Mouse (Mus musculus) heart, adult 10 weeks (tissue): ENCODE results near the gene Dnm1. TPM values are rescaled to one million over a fixed set of nuclear protein-coding genes. Genes with fewer than 3 reads are reported as not detected.

Experiments
- polyA plus RNA-seq: library from polyadenylated mRNA; stranded (reverse); fragments of 350-450 nt; fragmentation: Illumina TruSeq; extraction: RNeasy Lipid Tissue Mini Kit (QIAGEN cat#74804); gene quantifications from one replicate; pipeline ENCODE4 v1.2.3, GENCODE M21; 2014; ENCODE audit warnings: low read depth, low replicate concordance

The Dnm1 gene
- polyA plus RNA-seq, result 7.4 TPM

GRCm38 (mm10) chr2:32353007-32353542 lies at the start of gene Dnm1:
Dnm1 (minus strand) TSS chr2:32353338.

DNA sequence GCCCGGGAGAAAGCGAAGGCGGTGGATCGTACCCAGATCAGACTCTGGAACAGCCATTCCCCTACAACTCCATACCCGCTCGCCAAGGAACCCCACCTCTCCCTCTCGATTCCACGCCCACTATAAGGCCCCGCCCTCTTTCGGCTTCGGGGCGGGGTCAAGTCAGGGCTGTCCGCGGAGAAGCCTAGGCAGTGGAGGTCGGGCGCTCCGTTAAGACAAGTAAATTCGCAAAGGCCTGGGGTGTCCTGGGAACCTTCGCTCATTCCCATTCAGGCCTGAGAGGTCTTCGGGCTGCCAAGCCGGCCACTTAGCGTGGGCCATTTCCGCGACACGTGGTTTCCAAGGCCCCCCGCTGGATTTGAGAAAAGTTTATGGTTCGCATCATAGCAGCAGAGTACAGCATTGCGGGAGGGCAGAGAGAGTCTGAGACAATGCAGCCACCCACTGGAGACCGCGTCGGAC lies 42.4 kb upstream of the Dnm1 start, which contains the start of gene Ptges2:
Gene Ptges2 (plus strand): TSS at position 413 of the 462 bp plus-strand sequence.

GRCm38 (mm10) chr2:32387706-32388490 lies 34.8 kb upstream of the Dnm1 start, which contains the start of gene Lcn2:
Lcn2 (minus strand) TSS chr2:32388252.

DNA sequence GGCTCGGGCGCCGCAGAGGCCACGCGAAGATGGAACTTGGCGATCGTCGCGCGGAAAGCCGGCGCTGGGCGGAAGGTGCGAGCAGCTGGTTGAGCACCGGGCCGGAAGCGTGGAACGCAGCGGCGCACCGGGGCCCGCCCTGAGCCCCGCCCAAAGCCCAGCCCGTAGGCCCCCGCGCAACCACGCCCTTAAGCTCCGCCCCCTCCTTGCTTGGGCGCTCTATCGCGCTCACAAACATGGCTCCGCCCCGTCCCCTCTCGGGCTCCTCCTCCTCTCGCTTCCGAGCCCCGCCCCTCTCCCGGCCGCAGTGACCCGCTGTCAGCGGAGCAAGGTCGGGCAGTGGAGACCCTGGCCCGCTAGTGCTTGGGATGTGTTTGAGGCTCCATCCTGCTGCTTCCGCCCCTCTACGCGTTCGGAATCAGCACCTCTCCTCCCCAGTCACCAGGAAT lies 28.7 kb upstream of the Dnm1 start, which contains the start of gene 1110008P14Rik:
Gene 1110008P14Rik (minus strand): TSS at position 164 of the 449 bp plus-strand sequence.

GRCm38 (mm10) chr2:32352151-32353006 lies 759 bp downstream of the Dnm1 start, which contains the start of gene Ciz1:
Ciz1 (plus strand) TSS chr2:32352327.

DNA sequence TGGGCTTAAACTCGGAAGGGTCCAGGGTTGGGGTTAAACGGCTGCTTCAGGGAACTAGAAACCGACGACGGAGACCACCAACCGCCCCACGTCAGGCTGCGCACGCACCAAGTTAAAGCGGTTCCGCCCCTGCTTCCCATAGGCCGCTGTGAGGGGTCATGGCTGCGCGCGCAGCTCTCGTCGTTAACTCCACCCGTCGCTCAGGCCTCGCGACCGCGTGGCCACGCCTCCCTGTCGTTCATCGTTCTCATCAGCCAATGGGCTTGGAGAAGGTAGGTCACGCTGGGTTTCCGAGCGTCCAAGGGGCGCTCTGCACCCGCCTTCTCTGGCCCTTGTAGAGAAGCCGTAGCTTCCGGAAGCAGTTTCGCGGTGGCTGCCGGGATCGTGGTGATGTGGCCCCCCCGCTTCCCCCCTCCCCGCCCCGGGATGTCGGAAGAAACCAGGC lies 65.2 kb downstream of the Dnm1 start, which contains the start of gene Swi5:
Gene Swi5 (minus strand): TSS at position 153 of the 445 bp plus-strand sequence.

DNA sequence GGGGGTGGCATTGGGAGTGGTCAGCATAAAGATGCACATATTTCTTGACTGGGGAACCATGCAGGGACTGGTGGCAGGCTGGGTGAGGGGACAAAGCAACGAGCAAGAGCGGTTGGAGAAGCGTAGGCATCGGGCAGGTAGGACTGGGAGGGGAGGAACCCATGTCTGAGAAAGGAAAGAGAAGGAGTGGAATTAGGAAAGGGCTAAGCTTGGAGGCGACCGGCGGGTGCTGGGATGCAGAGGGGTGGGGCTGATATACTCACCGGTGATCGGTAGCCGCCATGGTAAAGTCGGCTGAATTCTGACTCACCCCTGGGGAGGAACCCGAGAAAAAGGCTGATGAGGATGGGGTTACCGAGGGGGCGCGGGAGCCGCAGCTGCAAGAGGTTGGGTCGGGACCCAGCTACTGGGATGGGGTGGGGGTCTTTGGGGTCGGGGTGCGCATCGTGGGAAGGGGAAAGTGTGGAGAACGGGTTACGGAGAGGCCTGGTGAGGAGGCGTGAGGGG lies 65.8 kb downstream of the Dnm1 start, which contains the start of gene Golga2:
Gene Golga2 (plus strand): TSS at position 51 of the 507 bp plus-strand sequence.

DNA sequence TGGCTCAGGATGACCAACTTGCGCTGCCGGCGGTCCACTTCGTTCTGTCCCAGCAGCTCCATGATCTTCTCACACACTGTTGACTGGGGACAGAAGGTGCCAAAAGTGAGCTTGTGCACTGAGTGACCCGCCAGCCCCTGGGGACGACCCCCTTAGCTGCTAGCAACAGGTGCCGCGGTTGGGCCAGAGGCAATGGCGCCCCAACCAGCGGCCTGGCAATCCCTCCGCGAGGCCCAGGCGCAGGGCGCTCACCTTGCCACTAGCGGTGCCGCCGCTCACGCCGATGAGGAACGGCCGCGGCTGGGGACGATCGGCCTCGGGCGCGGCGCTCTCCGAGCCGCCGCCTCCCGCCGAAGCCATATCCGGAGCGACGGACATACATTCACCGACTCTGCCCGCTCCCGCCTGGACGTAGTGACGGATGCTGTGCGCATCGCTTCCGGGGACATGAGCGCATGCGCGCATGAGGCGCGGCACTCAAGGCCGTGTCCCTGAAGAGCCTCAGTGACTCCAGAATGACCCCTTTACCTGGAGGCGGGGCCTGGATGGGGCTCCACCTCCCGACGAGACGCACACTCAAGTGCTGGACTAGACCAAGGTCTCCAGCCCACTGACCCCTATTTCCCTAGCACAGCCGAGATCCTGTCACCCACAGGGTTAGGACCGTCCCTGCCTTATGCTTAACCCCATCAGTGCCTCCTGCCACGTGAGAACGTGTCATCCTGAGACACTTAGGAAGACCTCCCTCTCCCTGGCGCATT lies 93.3 kb downstream of the Dnm1 start, which contains the start of gene Uck1:
Gene Uck1 (minus strand): TSS at position 503 of the 761 bp plus-strand sequence.

Other genes starting within 250 kb of the Dnm1 start
- gene Prrc2b, start 202.3 kb downstream of the Dnm1 start, polyA plus RNA-seq, result 48.3 TPM
- gene Pomt1, start 116.7 kb downstream of the Dnm1 start, polyA plus RNA-seq, result 14.1 TPM
- gene Uck1, start 93.2 kb downstream of the Dnm1 start, polyA plus RNA-seq, result 30.1 TPM
- 65.1 TPM for gene Golga2, start 66.0 kb downstream of the Dnm1 start, polyA plus RNA-seq
- 396 TPM for gene Swi5, start 65.3 kb downstream of the Dnm1 start, polyA plus RNA-seq
- 53.9 TPM for gene Ciz1, start 1.0 kb downstream of the Dnm1 start, polyA plus RNA-seq
- 56.1 TPM for gene 1110008P14Rik, start 28.6 kb upstream of the Dnm1 start, polyA plus RNA-seq
- 9.4 TPM for gene Lcn2, start 34.9 kb upstream of the Dnm1 start, polyA plus RNA-seq
- 75.8 TPM for gene Ptges2, start 42.6 kb upstream of the Dnm1 start, polyA plus RNA-seq
- 2.4 TPM for gene Naif1, start 97.1 kb upstream of the Dnm1 start, polyA plus RNA-seq
- 7.5 TPM for gene Slc25a25, start 98.1 kb upstream of the Dnm1 start, polyA plus RNA-seq
- gene Fam102a, start 182.0 kb upstream of the Dnm1 start, polyA plus RNA-seq, result 7.4 TPM
- 34.2 TPM for gene Dpm2, start 217.5 kb upstream of the Dnm1 start, polyA plus RNA-seq
- gene Pip5kl1, start 221.5 kb upstream of the Dnm1 start, polyA plus RNA-seq, result not detected
- gene 9430097D07Rik, start 222.3 kb upstream of the Dnm1 start, polyA plus RNA-seq, result not detected
- 19.5 TPM for gene St6galnac4, start 233.8 kb upstream of the Dnm1 start, polyA plus RNA-seq
- gene St6galnac6, start 246.4 kb upstream of the Dnm1 start, polyA plus RNA-seq, result 110 TPM